Mouse (Mus musculus): ENCODE data around the gene Rbp4. TPM values are rescaled to one million over a fixed set of nuclear protein-coding genes. Genes with fewer than 3 reads are reported as not detected.

Gene Rbp4
- polyA plus RNA-seq, 1 experiment, result not detected

- no peak within 1 kb of the TSS for H3K4me3 ChIP-seq (ENCODE audit: insufficient read depth, low read depth, low read length)
- under 1% methylated on average over 77 of the region's 77 CpGs for WGBS
- H3K4me1 ChIP-seq (ENCODE audit: control insufficient read depth, insufficient read depth, low read length), result peaks cover 10% of the 10 kb centered on the region; the same call in 1 of the 2 replicates
- H3K27ac ChIP-seq (ENCODE audit: insufficient read depth, low read depth, low read length), result no peak within 1 kb of the TSS
- no peak for TF ChIP-seq CTCF (IDR thresholded peaks at IDR 0.05; ENCODE audit: insufficient read depth, low read depth, low read length)
- TF ChIP-seq POLR2A (IDR thresholded peaks at IDR 0.05; ENCODE audit: insufficient read depth, low read depth, low read length), result no peak
These were observed 28.0 kb downstream of the Rbp4 start, which contains the start of gene Ffar4 for GRCm38 (mm10) chr19:38096858-38097758. TSS of gene Ffar4 (plus strand) at chr19:38097071.

- TF ChIP-seq CTCF (IDR thresholded peaks at IDR 0.05; ENCODE audit: insufficient read depth, low read depth, low read length) (no peak), POLR2A (IDR thresholded peaks at IDR 0.05; ENCODE audit: insufficient read depth, low read depth, low read length) (no peak)
- H3K27ac ChIP-seq (ENCODE audit: insufficient read depth, low read depth, low read length), result no peak overlapping the region
- H3K4me3 ChIP-seq (ENCODE audit: insufficient read depth, low read depth, low read length), result no peak overlapping the region
- peaks cover 10% of the 10 kb centered on the region; the same call in 1 of the 2 replicates for H3K4me1 ChIP-seq (ENCODE audit: control insufficient read depth, insufficient read depth, low read length)
- 30% methylated on average over 4 of the region's 4 CpGs for whole genome bisulfite sequencing
These were observed 28.9 kb downstream of the Rbp4 start for GRCm38 (mm10) chr19:38096231-38096630.

GRCm38 (mm10) chr19:38091512-38091985 is 33.5 kb downstream of the Rbp4 start:
- Histone ChIP-seq H3K4me1 (ENCODE audit: control insufficient read depth, insufficient read depth, low read length) (peaks cover 4% of the 10 kb centered on the region; the same call in 1 of the 2 replicates), H3K27ac (ENCODE audit: insufficient read depth, low read depth, low read length) (no peak overlapping the region), H3K4me3 (ENCODE audit: insufficient read depth, low read depth, low read length) (no peak overlapping the region)
- TF ChIP-seq POLR2A (IDR thresholded peaks at IDR 0.05; ENCODE audit: insufficient read depth, low read depth, low read length) (no peak), CTCF (IDR thresholded peaks at IDR 0.05; ENCODE audit: insufficient read depth, low read depth, low read length) (no peak)
- WGBS, result 80% methylated on average over 4 of the region's 4 CpGs

- WGBS, result 80% methylated on average over 8 of the region's 8 CpGs
- H3K27ac ChIP-seq (ENCODE audit: insufficient read depth, low read depth, low read length), result no peak overlapping the region
- TF ChIP-seq POLR2A (IDR thresholded peaks at IDR 0.05; ENCODE audit: insufficient read depth, low read depth, low read length) (no peak), CTCF (IDR thresholded peaks at IDR 0.05; ENCODE audit: insufficient read depth, low read depth, low read length) (no peak)
- peaks cover 4% of the 10 kb centered on the region; the same call in 1 of the 2 replicates for H3K4me1 ChIP-seq (ENCODE audit: control insufficient read depth, insufficient read depth, low read length)
- H3K4me3 ChIP-seq (ENCODE audit: insufficient read depth, low read depth, low read length), result no peak overlapping the region
These were observed 35.7 kb downstream of the Rbp4 start for GRCm38 (mm10) chr19:38089358-38089757.

GRCm38 (mm10) chr19:38086948-38087551 is 38.0 kb downstream of the Rbp4 start:
- TF ChIP-seq POLR2A (IDR thresholded peaks at IDR 0.05; ENCODE audit: insufficient read depth, low read depth, low read length) (no peak), CTCF (IDR thresholded peaks at IDR 0.05; ENCODE audit: insufficient read depth, low read depth, low read length) (no peak)
- H3K4me1 ChIP-seq (ENCODE audit: control insufficient read depth, insufficient read depth, low read length), result peaks cover 4% of the 10 kb centered on the region; the same call in 1 of the 2 replicates
- H3K27ac ChIP-seq (ENCODE audit: insufficient read depth, low read depth, low read length), result no peak overlapping the region
- no peak overlapping the region for H3K4me3 ChIP-seq (ENCODE audit: insufficient read depth, low read depth, low read length)
- 24% methylated on average over 11 of the region's 11 CpGs for WGBS

GRCm38 (mm10) chr19:38085841-38086240 is 39.2 kb downstream of the Rbp4 start:
- TF ChIP-seq CTCF (IDR thresholded peaks at IDR 0.05; ENCODE audit: insufficient read depth, low read depth, low read length), result no peak
- TF ChIP-seq POLR2A (IDR thresholded peaks at IDR 0.05; ENCODE audit: insufficient read depth, low read depth, low read length), result no peak
- Histone ChIP-seq H3K4me1 (ENCODE audit: control insufficient read depth, insufficient read depth, low read length) (peaks cover 4% of the 10 kb centered on the region; the same call in 1 of the 2 replicates), H3K4me3 (ENCODE audit: insufficient read depth, low read depth, low read length) (no peak overlapping the region), H3K27ac (ENCODE audit: insufficient read depth, low read depth, low read length) (no peak overlapping the region)
- 93% methylated on average over 4 of the region's 4 CpGs for WGBS

- WGBS, result 73% methylated on average over 5 of the region's 5 CpGs
- no peak overlapping the region for H3K27ac ChIP-seq (ENCODE audit: insufficient read depth, low read depth, low read length)
These were observed 42.1 kb downstream of the Rbp4 start for GRCm38 (mm10) chr19:38082931-38083525.

GRCm38 (mm10) chr19:38081361-38081760 is 43.7 kb downstream of the Rbp4 start:
- no peak overlapping the region for H3K27ac ChIP-seq (ENCODE audit: insufficient read depth, low read depth, low read length)
- no peak overlapping the region for H3K4me3 ChIP-seq (ENCODE audit: insufficient read depth, low read depth, low read length)
- H3K4me1 ChIP-seq (ENCODE audit: control insufficient read depth, insufficient read depth, low read length), result no peaks in the 10 kb centered on the region
- WGBS, result 79% methylated on average over 3 of the region's 3 CpGs
- TF ChIP-seq POLR2A (IDR thresholded peaks at IDR 0.05; ENCODE audit: insufficient read depth, low read depth, low read length) (no peak), CTCF (IDR thresholded peaks at IDR 0.05; ENCODE audit: insufficient read depth, low read depth, low read length) (no peak)

More at GRCm38 (mm10) chr19:38082931-38083525, 42.1 kb downstream of the Rbp4 start:
- H3K4me1 ChIP-seq (ENCODE audit: control insufficient read depth, insufficient read depth, low read length), result peaks cover 4% of the 10 kb centered on the region; the same call in 1 of the 2 replicates
- H3K4me3 ChIP-seq (ENCODE audit: insufficient read depth, low read depth, low read length), result no peak overlapping the region
- TF ChIP-seq CTCF (IDR thresholded peaks at IDR 0.05; ENCODE audit: insufficient read depth, low read depth, low read length) (no peak), POLR2A (IDR thresholded peaks at IDR 0.05; ENCODE audit: insufficient read depth, low read depth, low read length) (no peak)

Measured in olfactory bulb, adult 2 months (tissue).